Mouse (Mus musculus) cortical plate, adult 2 months (tissue): ENCODE measurements around the gene Zdhhc14.

ENCODE experiments used
- CTCF ChIP-seq: fragments of 200-500 bp; IDR thresholded peaks from 2 replicates; pipeline ENCODE4 v1.5.1; 2011; ENCODE audit warnings: mild to moderate bottlenecking, control low read depth, low read length; ENCODE audit not compliant: insufficient read depth; ENCODE audit errors: extremely low read depth
- POLR2A ChIP-seq: fragments of 200-500 bp; IDR thresholded peaks from 2 replicates; pipeline ENCODE4 v1.6.1; 2011; ENCODE audit warnings: mild to moderate bottlenecking, low read length, control low read depth; ENCODE audit not compliant: insufficient read depth; ENCODE audit errors: extremely low read depth

GRCm38 (mm10) chr17:5582232-5582631 is 89.9 kb downstream of the Zdhhc14 start:
- TF ChIP-seq CTCF = no peak
- TF ChIP-seq POLR2A = no peak
